Mouse (Mus musculus) forebrain, embryonic 16.5 days (tissue): ENCODE measurements around the gene Ubxn1. TPM values are rescaled to one million over a fixed set of nuclear protein-coding genes. Genes with fewer than 3 reads are reported as not detected.
"Not testable (repeated sequence)": the region's sequence is repeated elsewhere in the genome, so short reads cannot be mapped to it uniquely, and the experiment has no call there.

ENCODE experiments used
- ATAC-seq: fragments of 200-750 bp; cut with Nextera tagmentation; 2 replicates; pipeline ENCODE4 v1.8.0; 2017; ENCODE audit warnings: mild to moderate bottlenecking, moderate library complexity
- H3K27ac ChIP-seq: fragments of 300-500 bp; sonication (generic); 2 replicates; pipeline ENCODE4 v1.5.1; 2014; ENCODE audit warnings: low read length, control low read depth
- H3K27me3 ChIP-seq: fragments of 300-500 bp; sonication (generic); replicated peaks from 2 replicates; pipeline ENCODE4 v1.6.1; 2014; ENCODE audit warnings: low read length; ENCODE audit not compliant: control insufficient read depth, insufficient read depth
- H3K36me3 ChIP-seq: fragments of 300-500 bp; sonication (generic); 2 replicates; pipeline ENCODE4 v1.6.1; 2014; ENCODE audit not compliant: control insufficient read depth, insufficient read depth
- H3K4me1 ChIP-seq: fragments of 300-500 bp; sonication (generic); replicated peaks from 2 replicates; pipeline ENCODE4 v1.6.1; 2014; ENCODE audit warnings: low read length; ENCODE audit not compliant: control insufficient read depth, insufficient read depth
- H3K4me2 ChIP-seq: fragments of 300-500 bp; sonication (generic); 2 replicates; pipeline ENCODE4 v1.6.1; 2014; ENCODE audit warnings: mild to moderate bottlenecking, low read length, control low read depth
- H3K4me3 ChIP-seq: fragments of 300-500 bp; sonication (generic); replicated peaks from 2 replicates; pipeline ENCODE4 v1.5.1; 2014; ENCODE audit warnings: mild to moderate bottlenecking, low read length, control low read depth
- H3K9ac ChIP-seq: fragments of 300-500 bp; sonication (generic); replicated peaks from 2 replicates; pipeline ENCODE4 v1.6.1; 2014; ENCODE audit warnings: low read depth, low read length, control low read depth
- H3K9me3 ChIP-seq: fragments of 300-500 bp; sonication (generic); 2 replicates; pipeline ENCODE4 v1.6.1; 2016; ENCODE audit warnings: low read length; ENCODE audit not compliant: control insufficient read depth
- WGBS: fragments of 180-500 bp; shearing (Covaris S2); extraction: QIAGEN DNeasy Blood & Tissue Kit; methylation state at CpG from one replicate; pipeline ENCODE4 v1.1.7; 2014; 5-methylcytosine and 5-hydroxymethylcytosine counted together
- polyA plus RNA-seq: library from polyadenylated mRNA; unstranded; fragments of >200 nt; fragmentation: Nextera tagmentation; extraction: Ambion mirVana; gene quantifications from 2 replicates; pipeline ENCODE4 v1.2.1, GENCODE M21; 2015

Ubxn1 gene
- polyA plus RNA-seq = 172 and 173 TPM in 2 replicates

- Histone ChIP-seq H3K4me2 (peak within 1 kb of the TSS; percentile 93), H3K27ac (peak within 1 kb of the TSS; percentile 68), H3K36me3 (peaks cover 16% of the 10 kb centered on the region; the same call in 1 of the 2 replicates), H3K4me3 (peak within 1 kb of the TSS; percentile 73), H3K9ac (peak within 1 kb of the TSS; percentile 74), H3K27me3 (no peaks in the 10 kb centered on the region), H3K9me3 (no peaks in the 10 kb centered on the region), H3K4me1 (peaks cover 14% of the 10 kb centered on the region)
- under 1% methylated on average over 53 of the region's 59 CpGs for WGBS
- ATAC-seq = peak; percentile 97
Measured at GRCm38 (mm10) chr19:8871267-8872186, at the start of gene Ubxn1. TSS of gene Ubxn1 (plus strand) at chr19:8871496.

- Histone ChIP-seq H3K9ac (0 out of 2 replicates have a peak overlapping the region, but pooled peaks have one; percentile 15), H3K27me3 (no peaks in the 10 kb centered on the region), H3K27ac (no peak overlapping the region), H3K4me3 (peak overlapping the region; percentile 11), H3K9me3 (no peaks in the 10 kb centered on the region), H3K36me3 (peaks cover 31% of the 10 kb centered on the region), H3K4me1 (peaks cover 27% of the 10 kb centered on the region), H3K4me2 (peak overlapping the region; percentile 78)
- 68% methylated on average over 8 of the region's 8 CpGs for WGBS
- no peak for ATAC-seq
Measured at GRCm38 (mm10) chr19:8822696-8823095, 48.6 kb upstream of the Ubxn1 start.

DNA sequence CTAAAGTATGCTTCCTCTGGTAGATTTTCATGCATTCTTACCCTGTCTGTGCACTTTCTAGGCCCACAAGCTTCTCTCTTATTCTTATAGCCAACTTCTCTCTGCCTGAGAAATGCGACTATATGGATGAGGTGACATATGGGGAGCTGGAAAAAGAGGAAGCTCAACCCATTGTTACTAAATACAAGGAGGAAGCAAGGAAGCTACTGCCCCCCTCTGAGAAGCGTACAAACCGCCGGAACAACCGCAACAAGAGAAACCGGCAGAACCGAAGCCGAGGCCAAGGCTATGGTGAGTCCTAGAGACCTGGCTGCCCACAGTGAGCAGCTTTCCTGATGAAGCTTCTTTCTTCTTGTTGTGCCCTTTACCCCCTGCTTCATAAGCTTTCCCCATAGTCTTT lies 41.6 kb upstream of the Ubxn1 start, which contains the start of gene AC129217.1:
TSS of gene AC129217.1 (plus strand) at position 114 of the 400 bp plus-strand sequence.
- Histone ChIP-seq H3K4me1 (no peaks in the 10 kb centered on the region), H3K4me2 (no peak within 1 kb of the TSS), H3K4me3 (no peak within 1 kb of the TSS), H3K9ac (no peak within 1 kb of the TSS), H3K27me3 (no peaks in the 10 kb centered on the region), H3K27ac (no peak within 1 kb of the TSS; the same call in 1 of the 2 replicates), H3K36me3 (peaks cover 76% of the 10 kb centered on the region), H3K9me3 (no peaks in the 10 kb centered on the region)
- no peak for ATAC-seq
- 83% methylated on average over 8 of the region's 8 CpGs for WGBS

DNA sequence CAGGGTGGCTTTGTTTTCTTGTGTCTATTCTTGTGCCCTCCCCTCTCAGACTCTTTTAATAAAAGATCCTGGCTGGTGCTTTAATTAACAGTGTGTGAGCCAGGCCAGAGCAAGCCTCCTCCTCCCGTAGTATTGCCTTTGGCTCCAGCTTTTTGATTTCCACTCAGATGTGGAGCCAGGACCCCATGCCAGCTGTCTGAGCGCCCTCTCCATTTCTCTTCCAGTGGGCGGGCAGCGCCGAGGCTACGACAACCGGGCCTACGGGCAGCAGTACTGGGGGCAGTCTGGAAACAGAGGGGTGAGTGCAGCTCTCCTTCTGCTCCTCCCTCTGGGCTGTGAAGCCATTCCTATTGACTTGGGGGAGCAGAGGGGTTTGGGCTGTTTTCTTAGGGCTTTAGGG lies 40.6 kb upstream of the Ubxn1 start:
- WGBS = 70% methylated on average over 8 of the region's 8 CpGs
- no peak overlapping the region for H3K4me2 ChIP-seq
- no peak overlapping the region for H3K9ac ChIP-seq
- no peak overlapping the region; the same call in 1 of the 2 replicates for H3K27ac ChIP-seq
- H3K4me1 ChIP-seq = no peaks in the 10 kb centered on the region
- no peaks in the 10 kb centered on the region for H3K9me3 ChIP-seq
- H3K27me3 ChIP-seq = no peaks in the 10 kb centered on the region
- ATAC-seq = peak; percentile 31; the same call in 1 of the 2 replicates
- H3K36me3 ChIP-seq = peaks cover 70% of the 10 kb centered on the region
- H3K4me3 ChIP-seq = no peak overlapping the region

DNA sequence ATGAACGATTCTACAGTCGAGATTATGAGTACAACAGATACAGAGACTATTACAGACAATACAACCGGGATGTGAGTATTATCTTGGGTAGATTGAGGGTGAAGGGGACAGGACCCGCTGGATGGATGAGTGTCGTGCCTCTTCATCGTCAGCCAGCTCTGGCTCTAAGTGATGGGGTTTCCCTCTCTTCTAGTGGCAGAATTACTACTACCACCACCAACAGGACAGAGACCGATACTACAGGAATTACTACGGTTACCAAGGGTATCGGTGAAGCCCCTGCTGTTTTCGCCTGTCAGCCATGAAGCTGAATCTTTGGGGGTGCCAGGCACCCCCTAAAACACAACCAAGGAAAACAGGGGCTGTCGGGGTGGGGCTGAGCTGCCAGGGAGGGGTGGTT lies 40.0 kb upstream of the Ubxn1 start:
- 80% methylated on average over 11 of the region's 11 CpGs for WGBS
- Histone ChIP-seq H3K4me2 (no peak overlapping the region), H3K27ac (no peak overlapping the region), H3K9me3 (no peaks in the 10 kb centered on the region), H3K9ac (no peak overlapping the region), H3K4me1 (no peaks in the 10 kb centered on the region), H3K4me3 (no peak overlapping the region), H3K27me3 (no peaks in the 10 kb centered on the region), H3K36me3 (peaks cover 65% of the 10 kb centered on the region)
- 0 out of 2 replicates have a peak, but pooled peaks have one; percentile 7 for ATAC-seq

GRCm38 (mm10) chr19:8832971-8833370 lies 38.3 kb upstream of the Ubxn1 start:
- Histone ChIP-seq H3K4me2 (no peak overlapping the region), H3K4me1 (no peaks in the 10 kb centered on the region), H3K9me3 (no peaks in the 10 kb centered on the region), H3K36me3 (peaks cover 49% of the 10 kb centered on the region), H3K9ac (no peak overlapping the region), H3K4me3 (no peak overlapping the region), H3K27me3 (no peaks in the 10 kb centered on the region), H3K27ac (no peak overlapping the region)
- no peak for ATAC-seq
- 87% methylated on average over 4 of the region's 4 CpGs for WGBS

GRCm38 (mm10) chr19:8836327-8836726 lies 35.0 kb upstream of the Ubxn1 start:
- Histone ChIP-seq H3K4me1 (peaks cover 20% of the 10 kb centered on the region), H3K36me3 (peaks cover 17% of the 10 kb centered on the region)
- not testable (repeated sequence) for H3K9ac ChIP-seq, H3K27me3 ChIP-seq, H3K4me3 ChIP-seq, ATAC-seq, H3K9me3 ChIP-seq, H3K4me2 ChIP-seq, H3K27ac ChIP-seq
- WGBS = 98% methylated on average over 10 of the region's 10 CpGs

DNA sequence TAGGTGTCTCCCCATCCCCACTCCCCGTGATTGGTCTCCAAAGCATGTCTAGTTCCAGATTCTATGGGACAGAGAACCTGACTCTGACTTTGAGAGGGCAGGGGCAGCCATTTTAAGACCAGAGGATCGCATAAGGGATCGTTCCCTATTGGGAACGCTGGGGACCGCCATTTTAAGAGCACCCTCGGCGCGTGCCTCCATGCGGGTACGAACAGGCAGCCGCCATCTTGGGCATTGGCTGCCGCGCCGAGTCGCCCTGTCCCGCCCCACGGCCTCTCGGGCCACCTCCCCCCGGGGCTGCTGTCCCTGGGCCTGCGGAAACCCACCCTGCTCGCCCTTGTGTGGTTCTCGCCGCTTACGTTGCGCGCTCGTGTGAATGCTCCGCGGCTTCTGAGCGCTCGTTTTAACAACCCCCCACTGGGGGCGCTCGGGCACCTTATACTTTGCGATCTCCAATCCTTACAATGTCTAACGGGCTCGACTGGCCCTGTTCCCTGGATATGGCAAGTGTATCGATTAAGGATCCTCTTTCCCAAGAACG lies 34.0 kb upstream of the Ubxn1 start, which contains the start of gene Bscl2:
TSS of gene Bscl2 (plus strand) at position 217 of the 541 bp plus-strand sequence.
- no peaks in the 10 kb centered on the region for H3K27me3 ChIP-seq
- peak; percentile 72 for ATAC-seq
- H3K4me3 ChIP-seq = peak within 1 kb of the TSS; percentile 74
- WGBS = under 1% methylated on average over 38 of the region's 38 CpGs
- H3K36me3 ChIP-seq = peaks cover 13% of the 10 kb centered on the region
- H3K9me3 ChIP-seq = no peaks in the 10 kb centered on the region
- peak within 1 kb of the TSS; percentile 91 for H3K4me2 ChIP-seq
- peaks cover 22% of the 10 kb centered on the region for H3K4me1 ChIP-seq
- H3K27ac ChIP-seq = peak within 1 kb of the TSS; percentile 98
- peak within 1 kb of the TSS; percentile 76 for H3K9ac ChIP-seq

DNA sequence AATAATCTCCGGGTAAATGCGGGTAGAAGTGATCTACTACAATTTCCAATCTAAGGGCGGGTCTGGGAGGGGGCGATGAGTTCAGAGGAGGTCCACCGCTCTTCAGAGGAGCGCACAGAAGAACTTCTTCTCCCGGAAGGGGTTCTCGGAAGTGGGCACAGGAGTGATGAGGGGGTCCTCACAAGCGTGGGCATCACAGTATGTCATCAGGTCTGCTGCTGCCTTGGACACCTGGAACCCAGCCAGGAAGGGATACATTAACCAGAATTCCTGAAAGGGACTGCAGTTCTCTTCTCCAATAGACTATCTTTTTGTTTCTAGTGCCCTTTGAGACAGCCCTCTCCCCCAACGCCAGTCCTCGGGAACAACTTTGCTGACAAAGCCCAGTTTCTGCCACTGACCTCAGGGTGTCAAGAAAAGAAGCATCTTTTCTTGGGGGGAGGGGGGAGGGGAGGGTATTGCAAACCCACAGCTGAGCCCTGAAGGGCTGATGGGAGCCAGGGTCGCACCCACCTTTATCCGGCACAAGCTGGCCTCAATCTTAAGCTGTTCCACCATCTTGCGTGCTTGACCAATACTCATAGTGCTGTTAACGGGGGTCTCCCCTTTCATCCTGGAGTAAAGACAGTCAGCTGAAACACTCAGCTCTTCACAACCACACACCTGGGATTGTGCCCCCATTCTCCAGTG lies 33.1 kb upstream of the Ubxn1 start:
- no peaks in the 10 kb centered on the region for H3K27me3 ChIP-seq
- peak overlapping the region; percentile 98 for H3K27ac ChIP-seq
- H3K9ac ChIP-seq = peak overlapping the region; percentile 76
- H3K4me2 ChIP-seq = peak overlapping the region; percentile 91
- peak overlapping the region; percentile 74 for H3K4me3 ChIP-seq
- WGBS = 8% methylated on average over 15 of the region's 15 CpGs
- H3K36me3 ChIP-seq = peaks cover 11% of the 10 kb centered on the region
- no peak for ATAC-seq
- peaks cover 22% of the 10 kb centered on the region for H3K4me1 ChIP-seq
- no peaks in the 10 kb centered on the region for H3K9me3 ChIP-seq
